Mouse (Mus musculus) embryonic facial prominence, embryonic 12.5 days (tissue): ENCODE measurements at regions not wholly inside any gene's neighbourhood (a gene's known extent, or its start where the extent isn't known, plus 50 kb on each side); places are given as distances from the start of the nearest gene placed in this dataset.

Experiments used
- ATAC-seq: fragments of 200-750 bp; cut with Nextera tagmentation; 2 replicates; pipeline ENCODE4 v1.8.0; 2017; ENCODE audit not compliant: insufficient number of reproducible peaks, insufficient read depth, low FRiP score, low TSS enrichment
- H3K27ac ChIP-seq: fragments of 300-500 bp; sonication (generic); 2 replicates; pipeline ENCODE4 v1.5.1; 2016; ENCODE audit warnings: mild to moderate bottlenecking
- H3K27me3 ChIP-seq: fragments of 300-500 bp; sonication (generic); 2 replicates; pipeline ENCODE4 v1.6.1; 2016; ENCODE audit warnings: mild to moderate bottlenecking, moderate library complexity
- H3K36me3 ChIP-seq: fragments of 300-500 bp; sonication (generic); 2 replicates; pipeline ENCODE4 v1.6.1; 2016; ENCODE audit warnings: mild to moderate bottlenecking
- H3K4me1 ChIP-seq: fragments of 300-500 bp; sonication (generic); 2 replicates; pipeline ENCODE4 v1.6.1; 2016
- H3K4me2 ChIP-seq: fragments of 300-500 bp; sonication (generic); replicated peaks from 2 replicates; pipeline ENCODE4 v1.6.1; 2016; ENCODE audit warnings: mild to moderate bottlenecking, moderate library complexity
- H3K4me3 ChIP-seq: fragments of 300-500 bp; sonication (generic); 2 replicates; pipeline ENCODE4 v1.5.1; 2016; ENCODE audit warnings: mild to moderate bottlenecking
- H3K9ac ChIP-seq: fragments of 300-500 bp; sonication (generic); 2 replicates; pipeline ENCODE4 v1.6.1; 2016; ENCODE audit warnings: mild to moderate bottlenecking, moderate library complexity
- H3K9me3 ChIP-seq: fragments of 300-500 bp; sonication (generic); 2 replicates; pipeline ENCODE4 v1.6.1; 2016; ENCODE audit warnings: mild to moderate bottlenecking, moderate library complexity
- WGBS: fragments of 180-500 bp; shearing (Covaris S2); methylation state at CpG from one replicate; pipeline ENCODE4 v1.1.7; 2016; 5-methylcytosine and 5-hydroxymethylcytosine counted together

- H3K4me3 ChIP-seq, result no peak overlapping the region
- no peaks in the 10 kb centered on the region for H3K27me3 ChIP-seq
- H3K27ac ChIP-seq, result no peak overlapping the region
- ATAC-seq, result no peak
- H3K4me2 ChIP-seq, result no peak overlapping the region
- peaks cover 7% of the 10 kb centered on the region; the same call in 1 of the 2 replicates for H3K4me1 ChIP-seq
- WGBS, result 90% methylated on average over 7 of the region's 7 CpGs
- no peaks in the 10 kb centered on the region for H3K9me3 ChIP-seq
- H3K9ac ChIP-seq, result no peak overlapping the region
- no peaks in the 10 kb centered on the region for H3K36me3 ChIP-seq
Measured at GRCm38 (mm10) chr19:15669541-15669940, 277.6 kb downstream of the Psat1 start.

GRCm38 (mm10) chr19:15668624-15669016 lies 278.5 kb downstream of the Psat1 start:
- H3K27ac ChIP-seq, result no peak overlapping the region
- H3K4me1 ChIP-seq, result peaks cover 7% of the 10 kb centered on the region; the same call in 1 of the 2 replicates
- H3K4me3 ChIP-seq, result no peak overlapping the region
- H3K36me3 ChIP-seq, result no peaks in the 10 kb centered on the region
- H3K9ac ChIP-seq, result no peak overlapping the region
- no peak for ATAC-seq
- no peaks in the 10 kb centered on the region for H3K9me3 ChIP-seq
- H3K4me2 ChIP-seq, result no peak overlapping the region
- no peaks in the 10 kb centered on the region for H3K27me3 ChIP-seq

GRCm38 (mm10) chr19:15667889-15668623 lies 279.1 kb downstream of the Psat1 start:
- H3K4me1 ChIP-seq, result peaks cover 7% of the 10 kb centered on the region; the same call in 1 of the 2 replicates

GRCm38 (mm10) chr19:15663659-15664255 lies 283.4 kb downstream of the Psat1 start:
- WGBS, result 59% methylated on average over 3 of the region's 3 CpGs
- no peak overlapping the region for H3K4me3 ChIP-seq
- H3K27ac ChIP-seq, result no peak overlapping the region
- no peaks in the 10 kb centered on the region for H3K36me3 ChIP-seq
- H3K4me1 ChIP-seq, result peaks cover 7% of the 10 kb centered on the region; the same call in 1 of the 2 replicates
- no peak overlapping the region for H3K4me2 ChIP-seq
- H3K9ac ChIP-seq, result no peak overlapping the region
- no peak for ATAC-seq
- no peaks in the 10 kb centered on the region for H3K9me3 ChIP-seq
- no peaks in the 10 kb centered on the region for H3K27me3 ChIP-seq

More at GRCm38 (mm10) chr19:15667889-15668623, 279.1 kb downstream of the Psat1 start:
- Histone ChIP-seq H3K36me3 (no peaks in the 10 kb centered on the region), H3K9ac (no peak overlapping the region), H3K4me2 (no peak overlapping the region), H3K27ac (no peak overlapping the region), H3K9me3 (no peaks in the 10 kb centered on the region), H3K27me3 (no peaks in the 10 kb centered on the region), H3K4me3 (no peak overlapping the region)
- WGBS, result 54% methylated on average over 13 of the region's 13 CpGs
- no peak for ATAC-seq

DNA sequence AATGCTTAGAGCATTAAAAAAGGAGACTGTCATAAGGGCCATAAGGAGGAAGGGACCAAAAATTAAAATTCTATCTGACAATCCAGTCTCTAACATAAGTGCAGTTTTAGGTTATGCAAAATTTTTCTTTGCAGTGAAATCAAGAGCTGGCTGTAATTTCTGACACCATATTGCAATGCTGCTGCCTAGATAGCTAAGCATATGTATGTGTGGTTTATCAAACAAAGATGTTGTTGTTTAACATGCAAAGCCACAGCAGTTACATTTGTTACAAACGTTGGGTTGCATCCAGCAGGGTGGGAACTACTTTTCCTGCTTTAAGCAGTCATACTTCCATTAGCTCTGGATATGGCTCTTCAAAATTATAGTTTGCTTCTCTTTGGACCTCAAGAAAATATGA lies 288.5 kb downstream of the Psat1 start:
- no peak overlapping the region for H3K4me2 ChIP-seq
- no peak overlapping the region for H3K27ac ChIP-seq
- no peaks in the 10 kb centered on the region for H3K36me3 ChIP-seq
- H3K4me3 ChIP-seq, result no peak overlapping the region
- no peaks in the 10 kb centered on the region for H3K4me1 ChIP-seq
- WGBS, result 51% methylated on average over 1 of the region's 1 CpGs
- H3K9ac ChIP-seq, result no peak overlapping the region
- H3K9me3 ChIP-seq, result no peaks in the 10 kb centered on the region
- no peaks in the 10 kb centered on the region for H3K27me3 ChIP-seq
- no peak for ATAC-seq

DNA sequence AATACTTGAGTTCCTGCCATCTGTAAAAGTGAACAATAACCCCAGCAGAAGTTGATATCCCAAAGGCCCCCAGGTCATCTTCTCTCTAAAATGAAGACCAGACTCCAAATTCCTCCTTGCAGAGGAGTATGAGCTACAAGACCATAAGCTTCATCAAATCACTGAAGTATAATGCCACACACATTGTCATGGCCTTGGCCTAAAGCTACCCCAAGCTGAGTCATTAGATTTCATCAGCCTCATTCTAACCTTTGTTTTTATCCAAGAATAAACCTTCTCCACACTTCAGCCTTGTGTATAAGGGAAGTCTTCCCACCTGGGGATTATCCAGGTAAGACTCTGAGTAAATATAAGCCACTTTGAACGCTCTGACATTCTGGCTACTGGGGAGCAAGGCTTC lies 289.3 kb downstream of the Psat1 start:
- H3K4me3 ChIP-seq, result no peak overlapping the region
- 80% methylated on average over 1 of the region's 1 CpGs for WGBS
- H3K27me3 ChIP-seq, result no peaks in the 10 kb centered on the region
- ATAC-seq, result no peak
- no peak overlapping the region for H3K27ac ChIP-seq
- no peaks in the 10 kb centered on the region for H3K9me3 ChIP-seq
- no peaks in the 10 kb centered on the region for H3K4me1 ChIP-seq
- H3K4me2 ChIP-seq, result no peak overlapping the region
- H3K36me3 ChIP-seq, result no peaks in the 10 kb centered on the region
- H3K9ac ChIP-seq, result no peak overlapping the region

DNA sequence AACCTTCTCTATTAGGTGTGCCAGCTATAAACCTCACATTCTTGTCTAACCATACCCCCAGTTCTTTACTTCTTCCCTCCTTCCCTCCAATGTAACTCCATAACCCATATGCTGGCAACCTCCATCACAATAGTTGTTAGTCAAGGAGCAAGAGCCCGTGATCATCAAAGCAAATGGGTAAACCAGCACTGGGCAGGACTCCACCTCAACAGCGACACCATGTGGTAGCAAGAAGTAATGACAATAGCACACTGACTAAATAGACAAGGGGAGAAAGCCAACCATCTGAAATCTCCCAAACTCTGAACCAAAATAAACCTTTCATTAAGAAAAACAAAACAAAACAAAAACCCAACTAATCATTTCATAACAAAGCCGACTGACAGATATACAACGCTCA lies 297.8 kb downstream of the Psat1 start:
- H3K27me3 ChIP-seq, result 0 out of 2 replicates have a peak, but pooled peaks cover 3% of the 10 kb centered on the region
- H3K4me1 ChIP-seq, result no peaks in the 10 kb centered on the region
- WGBS, result 25% methylated on average over 4 of the region's 4 CpGs

GRCm38 (mm10) chr19:15647313-15647712 lies 299.8 kb downstream of the Psat1 start:
- WGBS, result 38% methylated on average over 5 of the region's 5 CpGs

More for the DNA sequence above, 297.8 kb downstream of the Psat1 start:
- Histone ChIP-seq H3K9me3 (no peaks in the 10 kb centered on the region), H3K27ac (no peak overlapping the region), H3K9ac (no peak overlapping the region), H3K4me3 (no peak overlapping the region), H3K36me3 (no peaks in the 10 kb centered on the region), H3K4me2 (no peak overlapping the region)
- ATAC-seq, result no peak

GRCm38 (mm10) chr19:15644786-15645185 lies 302.4 kb downstream of the Psat1 start:
- Histone ChIP-seq H3K4me3 (no peak overlapping the region), H3K27ac (no peak overlapping the region), H3K27me3 (no peaks in the 10 kb centered on the region), H3K4me1 (no peaks in the 10 kb centered on the region), H3K9ac (no peak overlapping the region), H3K36me3 (no peaks in the 10 kb centered on the region), H3K9me3 (no peaks in the 10 kb centered on the region), H3K4me2 (no peak overlapping the region)
- 73% methylated on average over 4 of the region's 4 CpGs for WGBS
- ATAC-seq, result no peak

More at GRCm38 (mm10) chr19:15647313-15647712, 299.8 kb downstream of the Psat1 start:
- no peak for ATAC-seq
- no peak overlapping the region for H3K4me3 ChIP-seq
- 0 out of 2 replicates have a peak, but pooled peaks cover 3% of the 10 kb centered on the region for H3K27me3 ChIP-seq
- H3K27ac ChIP-seq, result no peak overlapping the region
- no peaks in the 10 kb centered on the region for H3K9me3 ChIP-seq
- no peaks in the 10 kb centered on the region for H3K36me3 ChIP-seq
- H3K4me1 ChIP-seq, result no peaks in the 10 kb centered on the region
- H3K9ac ChIP-seq, result no peak overlapping the region
- no peak overlapping the region for H3K4me2 ChIP-seq

- ATAC-seq, result no peak; the same call in 1 of the 2 replicates
- Histone ChIP-seq H3K4me1 (0 out of 2 replicates have a peak, but pooled peaks cover 4% of the 10 kb centered on the region), H3K9ac (no peak overlapping the region), H3K27ac (no peak overlapping the region), H3K36me3 (no peaks in the 10 kb centered on the region), H3K4me3 (no peak overlapping the region), H3K9me3 (no peaks in the 10 kb centered on the region), H3K4me2 (no peak overlapping the region), H3K27me3 (no peaks in the 10 kb centered on the region)
- WGBS, result 17% methylated on average over 6 of the region's 6 CpGs
Measured at GRCm38 (mm10) chr19:15617233-15617915, 329.8 kb downstream of the Psat1 start.

GRCm38 (mm10) chr19:15614648-15615561 lies 332.2 kb downstream of the Psat1 start:
- H3K9ac ChIP-seq, result no peak overlapping the region
- no peaks in the 10 kb centered on the region for H3K27me3 ChIP-seq
- ATAC-seq, result peak; percentile 81
- WGBS, result 34% methylated on average over 19 of the region's 19 CpGs
- peak overlapping the region; percentile 24 for H3K4me2 ChIP-seq
- H3K4me1 ChIP-seq, result 0 out of 2 replicates have a peak, but pooled peaks cover 4% of the 10 kb centered on the region
- H3K36me3 ChIP-seq, result no peaks in the 10 kb centered on the region
- no peak overlapping the region for H3K4me3 ChIP-seq
- no peaks in the 10 kb centered on the region for H3K9me3 ChIP-seq
- H3K27ac ChIP-seq, result 0 out of 2 replicates have a peak overlapping the region, but pooled peaks have one; percentile 41
